Mouse (Mus musculus): ENCODE measurements at regions not wholly inside any gene's neighbourhood (a gene's known extent, or its start where the extent isn't known, plus 50 kb on each side); places are given as distances from the start of the nearest gene placed in this dataset.

DNA sequence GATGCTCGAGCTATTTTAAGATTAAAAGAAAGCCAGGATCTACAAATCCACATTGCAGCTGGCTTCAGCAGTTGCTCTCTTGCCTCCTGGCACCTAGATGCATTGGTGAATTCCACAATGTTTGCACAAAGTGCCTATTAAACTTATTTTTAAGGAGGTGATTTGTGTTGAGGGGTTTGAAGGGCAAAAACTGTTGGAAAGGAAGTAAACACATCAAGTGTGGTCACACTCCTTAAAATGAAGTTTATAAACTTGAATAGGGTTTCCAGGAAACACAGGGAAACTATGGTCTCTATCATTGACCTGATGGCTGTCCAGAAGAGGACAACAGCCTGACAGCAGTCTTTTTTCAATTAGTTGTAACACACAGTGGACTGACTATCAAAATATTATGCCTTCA lies 205.4 kb downstream of the Papss1 start:
- no peak for TF ChIP-seq CTCF (IDR thresholded peaks at IDR 0.05; ENCODE audit: low read depth)
- TF ChIP-seq EP300 (IDR thresholded peaks at IDR 0.05; ENCODE audit: low read depth) = no peak

Measured in heart, postnatal 0 days (tissue).